Mouse (Mus musculus): ENCODE measurements at regions not wholly inside any gene's neighbourhood (a gene's known extent, or its start where the extent isn't known, plus 50 kb on each side); places are given as distances from the start of the nearest gene placed in this dataset.

- TF ChIP-seq CTCF (IDR thresholded peaks at IDR 0.05; ENCODE audit: low read depth, low read length), result no peak
- TF ChIP-seq POLR2A (IDR thresholded peaks at IDR 0.05; ENCODE audit: extremely low read depth, insufficient read depth, low read length), result no peak
These were observed 128.8 kb upstream of the Hdac4 start for GRCm38 (mm10) chr1:92324091-92324950.

Measured in liver, adult 2 months (tissue).